Mouse (Mus musculus) T-helper 1 cell (primary cell): Measurements from ENCODE around the gene Mysm1.

Source experiments
- in situ Hi-C: fragments of 300-600 bp; cut with MboI, MseI; formaldehyde crosslinking; loops from one replicate; pipeline ENCODE4 v1.15.1; 2025; ENCODE audit warnings: high pct_unique_total_duplicates

Mysm1 gene

DNA sequence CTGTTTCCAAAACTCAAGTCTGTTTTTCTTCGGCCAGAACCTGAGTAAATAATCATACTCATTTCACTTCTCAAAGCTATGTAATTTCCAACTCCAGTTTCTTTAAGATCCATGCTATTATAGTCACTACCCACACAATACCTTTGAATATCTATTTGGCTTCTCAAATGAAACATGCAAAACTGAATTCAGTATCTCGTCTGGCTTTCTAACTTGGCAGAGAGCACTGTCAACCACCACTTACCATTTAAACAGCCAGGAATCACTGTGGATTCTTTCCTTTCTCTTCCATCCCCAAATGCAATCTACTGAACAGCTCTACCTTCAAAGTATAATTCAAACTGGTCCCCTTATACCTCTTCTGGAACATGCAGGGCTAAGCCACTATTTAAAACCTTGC lies 5.6 kb downstream of the Mysm1 start:
- in situ Hi-C loops = no loop called here

DNA sequence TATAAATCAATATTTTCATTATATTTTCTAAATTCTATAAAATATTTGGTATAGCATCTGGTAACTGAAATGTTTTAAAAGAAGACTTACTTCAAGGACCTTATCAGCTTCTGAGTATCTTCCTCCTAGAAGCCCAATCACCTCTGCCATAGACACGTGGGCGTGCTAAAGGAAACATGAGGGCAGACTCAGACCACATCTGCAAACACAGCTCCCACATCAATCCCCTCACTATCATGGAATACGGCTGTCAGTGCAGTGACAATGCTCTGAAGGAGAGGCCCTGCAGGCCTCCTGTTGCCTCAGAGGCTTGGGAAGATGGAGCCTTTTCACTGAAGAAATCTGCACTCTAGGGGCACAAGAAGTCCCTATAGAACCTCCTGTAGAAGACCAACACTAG lies 26.1 kb downstream of the Mysm1 start:
- in situ Hi-C loops = no loop called here

DNA sequence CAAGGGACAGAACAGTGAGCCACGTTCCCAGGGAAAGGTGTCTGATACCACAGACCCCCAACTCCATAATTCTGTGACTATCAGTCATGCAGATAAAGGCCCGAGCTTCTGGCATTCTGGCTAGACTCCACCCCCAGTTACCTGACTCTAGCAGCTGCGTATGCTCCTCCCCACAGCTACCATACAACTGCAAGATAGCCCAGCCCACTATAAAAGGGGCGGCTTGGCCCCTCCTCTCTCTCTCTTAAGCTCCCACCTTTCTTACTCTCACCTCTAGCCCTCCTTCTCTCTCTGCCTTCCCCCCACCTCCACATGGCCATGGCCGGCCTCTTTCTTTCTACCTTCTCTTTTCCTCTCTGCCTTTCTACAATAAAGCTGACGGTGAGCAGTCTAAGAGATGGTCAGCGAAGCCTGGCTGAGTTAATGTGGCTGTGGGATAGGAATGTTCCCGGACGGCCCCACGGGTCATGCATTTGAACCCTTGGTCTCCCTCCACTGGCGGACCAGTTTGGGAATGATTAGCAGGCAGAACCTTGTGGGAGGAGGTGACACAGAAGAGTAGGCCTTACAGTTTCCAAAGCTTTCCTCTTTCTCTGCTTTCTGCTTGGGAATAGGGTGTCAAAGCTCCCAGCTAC lies 37.6 kb downstream of the Mysm1 start:
- in situ Hi-C loops = no loop called here

DNA sequence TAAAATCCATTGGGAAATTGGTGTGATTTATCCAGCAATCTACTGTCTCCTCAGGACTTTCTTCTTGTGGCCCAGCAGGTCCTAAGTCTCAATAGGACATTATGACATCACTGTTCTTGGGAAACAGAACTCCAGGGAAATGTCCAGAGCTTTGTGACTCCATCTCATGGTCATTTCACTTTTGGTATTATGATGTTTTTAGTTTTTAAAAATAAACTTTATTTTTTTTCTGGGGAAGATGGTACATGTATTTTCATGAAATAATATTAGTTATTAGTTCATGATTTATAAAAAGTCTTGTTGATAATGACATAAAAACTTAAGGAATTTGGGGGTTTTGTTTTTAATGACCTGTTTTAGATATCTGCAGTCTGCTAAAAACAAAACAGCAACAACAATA lies 50.2 kb downstream of the Mysm1 start, which contains the start of gene Eqtn:
Eqtn (minus strand) TSS at position 101 of the 400 bp plus-strand sequence.
- in situ Hi-C loops = no loop called here

DNA sequence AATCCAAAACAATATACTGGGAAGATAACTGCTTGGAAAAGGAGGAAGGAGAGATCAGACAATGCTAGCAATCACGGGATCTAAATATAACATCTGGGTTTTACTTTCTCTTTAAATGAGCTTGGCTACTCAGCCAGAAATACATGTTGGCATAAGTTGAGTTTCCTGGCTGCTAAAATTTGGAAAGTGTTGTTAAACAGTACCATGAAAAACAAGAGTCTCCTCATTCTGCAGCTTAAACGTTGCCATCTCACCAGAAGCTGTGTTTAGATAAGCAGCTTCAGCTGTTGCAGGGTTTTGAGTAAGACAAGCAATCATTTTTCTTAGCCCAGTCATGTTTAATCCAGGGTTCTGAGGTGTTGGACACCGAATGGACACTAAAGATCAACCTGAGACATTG lies 77.1 kb downstream of the Mysm1 start:
- in situ Hi-C loops = no loop called here

DNA sequence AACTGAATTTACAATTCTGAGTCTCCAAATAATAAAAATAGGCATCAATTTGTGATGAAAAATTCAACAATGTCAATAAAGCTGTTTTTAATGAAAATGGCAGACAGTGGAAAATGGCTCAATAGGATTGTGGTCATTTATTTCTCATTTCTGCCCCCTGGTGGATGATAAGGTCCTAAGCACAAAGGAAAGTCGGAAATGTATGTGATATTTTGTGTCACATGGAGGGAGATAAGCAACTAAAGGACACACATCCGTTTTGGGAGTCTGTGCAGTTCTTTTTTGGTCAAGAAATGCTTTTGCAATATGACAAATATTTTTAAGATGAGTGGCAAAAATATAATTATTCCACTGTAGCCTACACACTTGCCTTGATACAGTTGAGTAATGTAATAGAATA lies 78.2 kb downstream of the Mysm1 start:
- in situ Hi-C loops = no loop called here
